Mouse (Mus musculus) cerebellum, postnatal 10 days (tissue): ENCODE data around the gene Prdm16.
A peak's percentile ranks its signal among the peaks of the same experiment; 100 is the strongest.

Experiments used
- DNase-seq, 2 experiments: peaks; one replicate each; pipeline ENCODE4 v3.0.0; 2021; ENCODE audit warnings: mixed read lengths in 2 of 2

Gene Prdm16

DNA sequence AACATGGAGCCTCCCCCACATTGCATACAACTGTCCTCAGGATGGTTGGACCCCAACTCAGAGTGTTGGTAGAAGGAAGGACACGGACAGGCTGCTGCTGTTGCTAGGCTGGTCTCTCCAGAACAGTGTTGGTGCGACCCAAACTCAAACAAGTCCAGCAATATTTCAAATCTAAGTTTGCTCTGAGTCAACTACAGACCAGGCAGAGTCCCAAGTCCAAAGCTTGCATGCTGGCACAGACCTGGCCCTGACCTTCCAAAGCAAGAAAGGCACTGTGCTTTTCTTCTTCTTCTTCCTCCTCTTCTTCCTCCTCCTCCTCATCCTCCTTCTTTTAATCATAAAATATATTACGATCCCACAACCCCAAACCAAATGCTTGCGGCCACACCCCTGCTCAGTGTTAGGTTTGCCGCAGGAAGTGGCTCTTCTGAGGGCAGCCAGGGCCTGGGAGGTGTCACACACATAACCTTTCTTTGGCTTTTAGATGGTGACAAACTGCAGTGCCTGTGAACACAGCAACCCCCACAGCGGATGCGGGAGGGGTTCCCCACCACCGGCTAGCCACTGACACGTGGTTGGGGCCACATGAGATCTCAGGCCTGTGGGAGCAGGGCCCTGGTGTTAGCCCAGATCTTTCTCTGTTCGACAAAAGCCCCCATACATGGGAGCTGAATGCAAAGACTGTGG, 260.6 kb downstream of the Prdm16 start:
- DNase-seq: no peak

DNA sequence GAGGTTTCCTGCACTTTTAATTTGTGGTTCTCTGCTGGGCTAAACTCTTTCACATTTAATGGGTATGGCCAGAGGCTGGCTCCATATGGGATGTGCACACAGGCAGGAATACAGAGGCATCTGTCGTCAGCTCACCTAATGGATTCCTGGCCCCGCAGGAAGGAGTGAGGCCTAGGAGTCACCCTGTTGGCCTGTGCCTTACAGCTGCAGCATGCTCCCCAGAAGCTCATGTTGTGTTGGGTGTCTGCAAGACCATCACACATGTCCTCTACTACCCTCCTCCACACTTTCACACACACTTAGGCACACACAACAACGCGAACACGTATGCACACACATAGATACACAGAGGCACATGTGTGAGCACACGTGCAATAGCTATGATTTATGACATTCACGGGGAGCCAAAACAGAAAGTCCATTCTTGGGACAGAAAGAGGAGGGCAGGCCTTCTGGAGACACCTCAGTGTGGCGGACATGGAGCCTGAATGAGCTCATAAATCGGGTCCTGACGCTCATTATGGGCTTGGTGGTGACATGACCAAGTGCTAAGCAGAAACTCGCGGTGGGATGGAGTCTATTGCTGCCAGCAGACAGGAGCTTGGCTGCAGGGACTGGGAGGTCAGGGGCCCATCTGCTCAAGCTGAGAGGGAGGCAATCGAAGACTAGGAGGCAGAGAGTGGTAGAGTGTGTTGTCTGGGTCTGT, 265.0 kb downstream of the Prdm16 start:
- DNase-seq: peak; percentile 35 to 48

DNA sequence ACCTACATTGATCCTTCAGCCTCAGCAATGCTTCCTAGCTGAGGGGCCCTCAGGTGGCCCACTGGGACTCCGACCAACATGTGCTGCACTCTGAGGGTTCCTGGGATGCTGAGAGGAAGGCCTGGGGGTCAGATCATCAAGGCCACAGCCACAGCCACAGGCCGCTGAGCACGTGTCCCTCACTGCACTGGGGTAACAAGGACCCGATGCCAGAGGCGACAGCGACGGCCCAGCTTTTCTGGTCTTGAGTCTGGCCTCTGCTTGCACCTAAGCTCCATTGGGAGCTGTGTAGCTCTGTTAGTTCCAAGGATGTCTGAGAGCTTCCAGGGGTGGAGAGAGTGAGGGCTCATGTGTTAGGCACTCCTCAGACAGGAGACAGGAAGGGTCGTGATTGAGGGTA, 265.8 kb downstream of the Prdm16 start:
- no peak for DNase-seq

DNA sequence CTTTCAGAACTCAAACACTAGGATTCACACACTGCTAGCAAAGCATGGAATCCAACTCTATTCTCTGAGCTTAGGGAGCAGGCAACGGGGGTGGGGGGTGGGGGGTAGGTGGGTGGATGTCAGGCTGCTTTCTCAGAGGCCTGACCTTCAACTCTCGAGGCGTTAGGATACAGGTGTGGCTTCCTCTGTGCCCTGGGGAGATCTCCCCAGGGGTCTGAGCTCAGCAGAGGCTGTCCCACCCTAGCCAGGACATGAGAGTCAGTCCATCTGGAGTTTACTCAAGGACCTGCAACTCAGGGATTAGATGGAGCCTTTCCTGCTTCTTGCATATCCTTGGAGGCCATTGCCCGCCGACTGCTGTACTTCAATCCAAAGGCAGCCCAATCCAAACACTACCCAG, 267.6 kb downstream of the Prdm16 start:
- no peak for DNase-seq

DNA sequence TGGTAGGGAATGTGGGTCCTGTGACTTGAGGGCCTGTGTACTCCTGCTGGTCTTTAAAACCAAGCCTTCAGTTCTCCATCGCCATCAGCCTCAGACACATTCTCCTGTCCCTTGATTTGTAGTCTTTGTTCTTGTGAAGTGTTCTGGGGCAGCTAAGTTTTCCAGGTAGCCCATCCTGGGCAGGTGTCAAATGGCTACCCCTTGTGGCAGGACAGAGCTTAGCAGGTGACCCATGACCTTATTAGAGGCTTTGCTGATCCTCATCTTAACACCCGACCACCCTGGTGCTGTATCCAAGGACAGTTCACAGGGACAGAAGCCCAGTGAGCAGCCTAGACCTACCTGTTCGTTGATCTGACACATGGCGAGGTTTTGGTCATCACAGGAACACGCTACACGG, 269.8 kb downstream of the Prdm16 start:
- no peak for DNase-seq

DNA sequence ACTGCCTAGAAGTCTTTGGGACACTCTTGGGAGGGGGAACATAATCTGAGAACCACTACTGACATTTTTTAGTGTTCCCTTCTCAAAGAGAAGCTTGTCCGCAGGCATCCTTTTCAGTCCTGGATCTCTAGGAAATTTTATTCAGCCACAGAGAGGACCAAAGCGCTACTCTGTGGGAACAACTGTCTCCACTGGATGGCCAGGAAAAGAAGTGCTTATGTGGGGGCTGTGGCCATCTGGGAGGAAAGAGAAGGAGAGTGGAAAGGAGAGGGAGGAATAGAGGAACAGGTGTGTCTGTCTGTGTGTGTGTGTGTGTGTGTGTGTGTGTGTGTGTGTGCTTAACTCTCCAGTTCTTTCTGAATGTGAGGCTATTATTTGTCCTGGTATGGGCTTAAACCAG, 271.9 kb downstream of the Prdm16 start:
- no peak for DNase-seq

DNA sequence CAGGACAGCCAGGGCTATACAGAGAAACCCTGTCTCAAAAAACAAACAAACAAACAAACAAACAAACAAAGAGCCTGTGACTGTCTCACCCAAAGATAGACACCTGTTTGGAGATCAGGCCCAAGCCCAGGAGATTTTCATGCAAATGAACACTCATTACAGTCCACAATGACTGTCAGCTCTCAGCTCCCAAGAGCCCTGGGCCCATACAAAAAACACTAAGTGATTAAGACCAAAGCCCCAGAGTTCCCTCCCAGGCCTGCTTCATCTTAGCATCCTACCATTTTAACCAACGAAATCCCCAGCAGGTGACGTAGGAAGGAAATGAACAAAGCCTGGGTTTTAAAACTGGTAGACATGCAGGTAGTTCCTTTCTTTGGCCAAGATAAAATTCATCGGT, 275.8 kb downstream of the Prdm16 start:
- no peak for DNase-seq

DNA sequence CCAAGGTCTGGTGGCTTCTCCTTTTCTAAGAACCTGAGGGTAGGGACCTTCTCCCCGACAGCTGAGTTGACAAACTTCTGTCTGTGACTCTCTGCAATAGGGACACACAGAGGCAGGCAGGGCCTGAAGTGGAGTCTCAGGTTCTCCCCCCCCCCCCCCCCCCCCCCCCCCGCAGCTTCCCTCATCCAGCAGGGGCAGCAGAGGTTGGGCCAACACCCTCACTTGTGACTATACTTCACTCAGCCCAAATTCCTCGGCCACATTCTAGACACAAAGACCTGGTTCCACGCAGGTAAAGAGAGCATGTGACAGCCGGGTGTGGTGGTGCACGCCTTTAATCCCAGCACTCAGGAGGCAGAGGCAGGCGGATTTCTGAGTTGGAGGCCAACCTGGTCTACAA, 276.2 kb downstream of the Prdm16 start:
- no peak for DNase-seq

DNA sequence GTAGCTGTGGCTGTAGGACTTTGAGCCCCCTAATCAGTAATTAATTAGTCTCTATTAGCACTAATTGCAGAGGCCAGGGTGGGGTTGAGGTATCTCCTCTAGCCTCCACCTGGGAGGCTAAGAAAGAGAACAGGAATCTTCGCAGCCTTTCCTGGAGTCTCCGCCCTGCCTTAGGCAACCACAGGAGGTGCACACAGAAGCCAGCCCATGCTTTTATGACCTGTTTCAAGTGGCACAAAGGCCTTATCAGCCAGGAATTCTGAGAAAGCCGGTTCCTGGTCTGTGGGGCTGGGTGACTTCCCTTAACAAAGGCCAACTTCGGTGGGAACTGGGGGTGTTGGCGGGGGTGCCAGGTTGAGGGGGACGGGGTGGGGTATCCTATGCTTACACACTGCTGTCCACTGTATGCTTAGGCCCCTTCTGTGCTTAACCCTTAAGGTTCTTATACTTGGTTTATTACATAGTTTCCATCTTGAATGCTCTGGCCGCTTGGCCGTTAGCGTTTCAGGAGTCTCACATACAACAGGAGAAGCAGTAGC, 276.8 kb downstream of the Prdm16 start:
- DNase-seq: no peak

DNA sequence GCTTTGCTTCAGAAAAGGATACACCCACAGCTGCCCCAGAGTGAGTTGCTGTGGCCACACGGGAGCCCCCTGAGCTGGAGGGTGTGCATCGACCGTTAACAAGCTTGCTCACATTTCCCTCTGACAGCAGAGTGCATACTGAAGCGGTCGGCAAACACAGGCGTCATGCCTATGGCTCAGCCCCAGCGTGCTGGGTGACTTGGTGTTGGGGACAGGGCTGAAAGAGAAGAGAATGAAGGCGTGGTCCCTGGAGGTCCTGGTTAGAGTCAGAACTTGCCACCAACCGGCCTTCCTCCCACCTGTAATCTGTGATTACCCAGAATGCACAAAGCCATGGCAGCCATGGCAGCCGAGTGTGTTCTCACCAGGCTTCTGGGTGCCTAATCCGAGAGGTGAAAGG, 277.9 kb downstream of the Prdm16 start:
- no peak for DNase-seq

DNA sequence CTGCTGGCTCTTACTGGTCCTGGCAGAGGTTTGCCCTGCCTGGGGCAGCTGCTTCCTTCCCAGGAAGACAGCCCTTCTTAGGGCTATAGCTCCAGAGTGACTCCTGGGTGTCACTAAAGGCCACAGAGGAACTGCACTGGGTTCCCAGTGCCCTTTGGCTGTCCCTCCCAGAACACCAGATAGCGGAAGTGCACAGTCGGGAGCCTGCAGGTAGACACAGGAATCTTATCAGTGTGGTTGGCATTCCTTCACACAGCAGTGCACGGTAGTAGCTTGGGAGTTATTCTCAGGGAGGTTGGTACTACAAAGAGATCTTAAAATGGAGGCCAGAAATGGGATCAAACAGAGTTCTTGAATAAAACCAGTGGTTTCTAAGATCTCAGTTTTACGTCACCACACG, 278.3 kb downstream of the Prdm16 start:
- DNase-seq: no peak

DNA sequence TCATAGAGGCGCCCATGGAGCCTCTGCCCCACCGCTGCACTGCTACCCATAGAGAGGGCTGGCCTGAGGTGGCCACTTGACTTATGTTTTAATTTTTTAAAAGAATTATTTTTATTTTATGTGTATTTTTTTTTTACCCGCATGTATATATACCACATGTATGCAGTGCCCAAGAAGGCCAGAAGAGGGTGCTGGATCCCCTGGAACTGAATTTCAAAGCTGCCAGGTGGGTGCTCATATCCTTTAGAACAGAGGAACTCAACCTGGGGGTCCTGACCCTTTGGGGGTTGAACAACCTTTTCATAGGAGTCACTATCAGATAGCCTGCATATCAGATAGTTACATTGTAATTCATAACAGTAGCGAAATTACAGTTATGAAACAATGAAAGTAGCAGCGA, 281.3 kb downstream of the Prdm16 start:
- DNase-seq: no peak

DNA sequence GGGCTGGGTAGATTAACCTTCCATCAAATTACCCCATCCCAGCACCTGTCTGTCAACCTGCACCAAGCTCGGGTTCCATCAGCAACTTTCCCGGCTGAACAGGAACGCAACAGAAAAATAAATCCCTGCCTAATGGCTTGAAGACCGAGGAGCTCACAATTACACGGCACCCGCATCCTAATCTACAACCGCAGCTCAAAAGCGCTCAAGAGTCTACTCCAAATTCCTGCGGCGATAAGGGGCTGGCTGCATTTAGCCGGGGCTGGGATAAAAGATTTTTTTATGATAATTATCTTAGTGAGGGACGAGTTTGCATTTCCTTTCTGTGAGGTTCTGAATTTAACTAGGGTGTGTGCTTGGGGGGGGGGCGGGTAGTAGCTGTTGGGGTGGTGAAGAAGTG, 284.4 kb downstream of the Prdm16 start:
- no peak for DNase-seq

DNA sequence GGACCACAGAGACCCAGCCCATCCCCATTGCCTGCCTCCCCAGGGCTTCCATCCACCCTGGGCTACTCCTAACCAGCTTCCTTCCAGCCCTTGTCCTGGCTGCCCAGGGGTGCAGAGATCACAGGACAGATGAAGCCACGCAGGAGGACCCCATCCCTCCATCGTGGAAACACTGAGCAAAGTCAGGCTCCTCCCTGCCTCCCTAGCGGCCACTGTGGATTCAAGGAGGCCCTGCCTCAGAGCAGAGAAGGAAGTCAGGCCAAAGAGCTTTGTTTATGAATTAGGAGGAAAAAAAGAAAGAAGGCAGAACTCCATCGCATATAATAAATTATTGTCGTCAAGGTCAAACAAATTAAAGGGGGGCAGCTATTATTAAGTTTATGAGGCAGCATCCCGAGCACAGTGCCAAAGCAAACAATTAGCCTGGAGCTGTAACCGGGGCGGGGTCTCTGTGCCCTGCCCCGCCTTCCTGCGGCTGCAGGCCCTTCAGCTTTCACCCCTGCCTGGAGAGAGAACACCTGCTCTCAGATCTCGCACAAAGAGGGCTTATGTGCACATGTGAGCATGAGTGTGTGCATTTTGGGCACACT, 288.4 kb downstream of the Prdm16 start:
- DNase-seq: no peak

DNA sequence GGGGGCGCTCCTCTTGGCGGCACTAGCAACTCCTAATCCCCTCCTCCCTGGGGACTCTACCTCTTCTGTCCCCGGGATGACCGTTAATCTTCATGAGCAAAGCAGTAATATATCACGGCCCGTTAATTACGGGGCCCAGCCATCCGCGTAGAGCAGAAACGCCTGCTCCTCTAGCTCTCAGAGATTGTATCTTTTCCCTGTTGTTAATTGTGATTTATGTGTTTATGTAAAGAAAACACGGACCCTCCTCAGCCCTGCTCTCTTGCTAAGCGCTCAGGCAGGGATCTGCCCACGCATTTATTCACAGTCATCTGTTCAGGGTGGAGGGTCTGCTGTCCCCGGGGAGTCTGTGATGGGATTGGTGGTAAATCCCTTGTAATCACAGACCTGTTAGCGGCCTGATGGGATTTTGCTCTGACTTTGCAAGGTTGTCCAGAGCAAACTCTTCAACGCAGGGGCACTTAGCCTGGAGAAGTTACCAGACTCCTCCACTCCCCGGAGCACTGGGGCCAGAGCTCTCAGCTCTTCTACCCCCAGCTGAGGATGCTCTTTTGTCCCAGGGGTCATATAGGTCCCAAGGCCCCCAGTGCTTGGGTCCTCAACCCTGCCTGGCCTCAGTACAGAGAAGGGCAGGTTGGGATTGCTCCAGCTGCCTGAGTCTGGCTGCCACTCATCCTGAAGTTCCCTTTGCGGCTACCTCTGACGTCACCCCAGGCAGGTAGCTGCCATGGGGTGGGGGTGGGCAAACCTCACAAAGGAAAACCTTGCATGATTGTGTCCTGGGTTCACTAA, 289.7 kb downstream of the Prdm16 start:
- DNase-seq: no peak

DNA sequence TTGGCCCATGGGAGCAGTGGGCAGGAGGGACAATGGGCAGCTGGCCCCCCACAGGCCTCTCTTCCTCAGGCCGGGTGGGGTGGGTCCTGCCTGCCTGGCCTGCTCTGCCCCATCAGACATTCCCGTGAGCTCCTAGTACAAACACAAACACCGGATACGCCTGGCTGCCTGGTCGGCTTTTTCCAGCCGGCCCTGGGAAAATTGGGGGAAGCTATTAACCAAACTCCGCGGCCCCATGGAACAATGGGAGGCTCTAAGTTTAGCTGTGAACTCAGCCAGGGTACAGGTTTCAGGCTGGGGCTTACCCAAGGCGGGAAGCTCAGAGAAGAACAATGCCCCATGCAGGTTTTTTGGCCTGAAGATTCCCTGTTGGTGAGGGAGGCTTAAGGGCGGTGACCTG, 300.0 kb downstream of the Prdm16 start:
- no peak for DNase-seq

DNA sequence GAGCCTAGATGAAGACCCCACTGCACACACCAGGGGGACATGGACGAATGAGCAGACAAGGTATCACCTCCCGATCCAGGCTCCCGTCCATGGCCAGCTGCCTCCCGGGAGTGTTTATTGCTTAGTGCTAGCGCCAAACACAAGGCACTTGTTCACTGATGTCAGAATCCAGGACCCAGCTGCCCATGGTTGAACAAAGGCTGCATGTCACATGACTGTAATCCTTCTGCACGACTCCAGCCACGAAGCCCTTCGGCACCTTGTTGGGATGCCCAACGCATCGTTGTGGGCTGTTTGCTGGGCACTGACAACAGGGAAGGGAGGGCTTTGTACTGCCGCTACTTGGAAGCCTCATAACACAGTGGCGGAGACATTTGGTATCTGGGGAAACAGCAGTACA, 300.9 kb downstream of the Prdm16 start, which contains the start of gene B230104I21Rik:
Gene B230104I21Rik, plus strand, starts transcription at position 367 of the 400 bp plus-strand sequence.
- peak; percentile 24 to 41 for DNase-seq

DNA sequence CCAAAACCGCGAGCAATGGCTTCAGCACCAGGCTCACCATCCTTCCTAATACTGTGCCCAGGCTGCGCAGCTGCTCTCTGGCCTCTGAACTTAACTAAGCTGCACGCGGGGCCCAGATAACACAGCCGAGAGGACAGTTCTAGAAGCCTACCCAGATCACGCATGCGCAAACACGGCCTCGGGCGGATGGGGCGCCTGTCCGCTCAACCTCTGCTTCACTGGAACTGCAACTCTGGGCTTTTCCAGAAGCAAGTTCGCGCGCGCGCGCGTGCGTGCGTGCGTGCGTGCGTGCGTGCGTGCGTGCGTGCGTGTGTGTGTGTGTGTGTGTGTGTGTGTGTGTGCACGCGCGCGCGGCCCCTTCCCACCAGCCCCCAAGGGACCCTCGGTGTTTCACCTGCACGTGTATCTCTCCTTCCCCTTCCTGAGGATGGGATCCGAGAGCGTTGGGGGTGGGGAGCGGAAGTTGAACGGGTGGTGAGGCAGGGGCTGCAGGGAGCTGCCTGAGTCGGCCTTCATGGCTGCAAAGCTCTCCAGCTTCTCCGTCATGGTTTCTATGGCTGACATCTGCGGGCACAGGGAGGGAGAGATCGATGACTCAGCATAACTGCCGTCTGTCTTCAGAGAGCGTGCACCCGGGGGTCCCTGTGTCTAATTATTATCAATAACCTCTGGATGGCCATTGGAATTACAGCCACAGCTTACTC, 301.8 kb downstream of the Prdm16 start:
- DNase-seq: peak; percentile 60 to 67

DNA sequence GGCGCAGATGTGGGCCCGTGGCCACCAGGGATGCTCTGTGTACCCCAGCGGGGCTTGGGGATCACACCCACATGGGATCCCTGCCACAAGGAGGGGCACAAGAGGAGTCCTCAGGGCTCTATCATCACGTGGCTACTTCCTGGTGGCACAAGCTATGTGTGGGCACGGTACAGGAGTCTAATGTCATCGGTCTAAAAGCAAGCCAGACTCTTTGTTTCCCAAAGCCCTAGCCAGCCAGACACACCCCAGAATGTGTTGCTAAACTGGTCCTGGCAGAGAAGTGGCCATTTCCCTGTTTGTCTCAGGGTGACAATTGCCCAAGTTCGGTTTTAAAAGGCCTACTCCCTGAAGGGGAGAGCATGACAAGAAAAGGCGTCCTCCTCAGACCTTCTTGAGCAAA, 303.4 kb downstream of the Prdm16 start:
- no peak for DNase-seq

DNA sequence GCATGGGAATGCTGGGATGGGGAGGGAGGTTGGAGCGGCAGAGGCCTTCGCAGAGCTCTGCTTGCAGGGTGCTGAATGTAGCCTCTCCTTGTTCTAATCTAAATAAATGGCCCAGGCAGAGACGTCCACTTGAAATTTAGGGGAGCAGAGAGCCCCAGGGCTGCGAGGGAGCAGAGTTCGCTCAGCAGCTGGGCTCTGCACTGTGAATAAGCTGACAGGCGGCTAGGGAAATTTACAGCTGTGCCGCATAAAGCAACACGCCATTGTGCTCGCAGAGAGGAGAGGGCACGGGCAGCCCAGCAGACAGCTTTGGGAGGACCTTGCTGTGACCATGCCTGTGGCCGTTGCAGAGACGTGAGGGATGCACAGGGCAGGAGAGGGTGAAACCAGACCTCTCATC, 305.4 kb downstream of the Prdm16 start:
- no peak for DNase-seq

DNA sequence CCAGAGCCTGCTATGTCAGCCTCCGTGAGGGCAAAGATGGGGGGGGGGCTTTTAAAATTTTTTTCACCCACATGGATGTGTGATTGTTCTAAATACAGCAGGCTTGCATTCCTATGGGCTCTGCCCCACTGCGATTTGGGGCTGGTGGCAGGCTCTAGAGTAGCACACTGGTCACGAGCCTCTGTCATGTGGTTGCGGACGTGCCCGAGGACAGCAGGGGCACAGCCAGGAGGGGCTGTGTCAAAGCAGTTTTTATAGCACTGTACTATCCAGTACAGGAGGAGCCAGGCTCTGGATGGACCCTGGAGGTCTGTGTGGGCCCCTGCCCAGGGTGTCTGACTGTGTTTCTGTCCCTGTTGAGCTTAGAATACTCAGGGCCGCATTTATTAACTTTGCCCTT, 306.7 kb downstream of the Prdm16 start:
- no peak for DNase-seq

DNA sequence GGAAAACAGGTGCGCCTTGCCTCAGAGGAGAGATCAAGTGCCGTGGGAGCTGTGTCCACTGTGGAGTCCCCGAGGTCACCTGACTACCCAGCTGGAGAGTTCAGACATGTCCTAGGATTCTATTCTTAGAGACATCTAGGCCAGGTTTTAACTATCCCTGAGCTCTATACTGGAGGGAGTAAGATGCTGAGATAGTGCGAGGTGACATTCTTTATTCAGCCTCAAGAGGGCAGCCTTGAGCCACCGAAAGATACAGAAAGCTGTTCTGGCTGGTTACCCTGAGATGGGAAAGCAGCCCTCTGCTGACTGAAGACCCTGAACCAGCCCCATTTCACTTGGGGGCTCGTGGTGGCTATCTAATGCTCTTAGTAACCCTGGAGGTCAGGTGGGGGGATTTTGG, 307.8 kb downstream of the Prdm16 start:
- peak; percentile 86 to 89 for DNase-seq

DNA sequence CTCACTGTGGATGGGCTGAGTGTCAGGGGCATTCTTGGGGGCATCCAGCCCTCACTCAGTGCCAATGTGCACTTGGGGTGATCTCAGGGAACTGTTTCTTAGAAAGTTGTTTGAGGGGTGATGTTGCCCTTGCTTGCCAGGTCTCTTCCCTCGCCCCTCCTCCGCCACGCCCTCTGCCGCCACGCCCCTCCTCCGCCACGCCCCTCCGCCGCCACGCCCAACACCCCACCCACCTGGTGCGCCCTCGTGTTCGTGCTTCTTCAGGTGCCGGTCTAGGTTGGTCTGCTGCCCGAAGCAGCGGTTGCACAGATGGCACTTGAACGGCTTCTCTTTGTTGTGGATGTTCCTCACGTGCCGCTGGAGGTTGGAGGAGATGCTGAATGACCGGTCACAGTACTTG, 308.2 kb downstream of the Prdm16 start:
- peak in 1 of 2 experiments; percentile 41 for DNase-seq
